Mouse (Mus musculus): ENCODE results near the gene Cops2.

DNA sequence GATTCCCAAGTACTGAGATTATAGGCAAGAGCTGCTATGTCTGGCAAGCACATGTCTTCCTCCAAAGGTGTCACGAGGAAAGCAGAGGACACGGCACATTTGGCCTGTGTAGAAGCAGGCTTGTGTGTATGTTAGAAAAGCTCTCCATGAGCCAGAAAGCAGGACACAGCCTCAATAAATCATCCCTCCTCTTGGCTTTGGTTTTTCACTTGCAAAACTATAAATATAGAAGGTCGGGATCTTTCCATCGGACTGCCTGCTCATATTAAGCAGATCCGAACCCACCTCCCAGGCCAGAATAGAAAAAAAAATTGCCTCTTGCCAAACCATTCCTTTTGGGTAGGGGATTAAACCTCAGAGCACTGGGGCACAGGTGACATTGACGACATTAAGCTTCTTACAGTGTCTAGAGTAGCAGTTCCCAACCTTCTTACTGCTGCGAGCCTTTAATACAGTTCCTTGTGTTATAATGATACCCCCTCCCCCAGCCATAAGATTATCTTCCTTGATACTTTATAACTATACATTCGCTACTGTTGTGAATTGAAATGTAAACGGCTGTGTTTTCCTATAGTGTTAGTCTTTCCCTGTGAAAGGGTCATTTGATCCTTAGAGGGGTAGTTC lies 44.9 kb downstream of the Cops2 start:
- TF ChIP-seq CTCF (IDR thresholded peaks at IDR 0.05; ENCODE audit: borderline replicate concordance, control insufficient read depth, extremely low read depth, insufficient read depth, low read length, poor library complexity) (no peak), POLR2A (IDR thresholded peaks at IDR 0.05; ENCODE audit: control insufficient read depth, extremely low read depth, insufficient read depth, low read length, poor library complexity) (no peak)
